In the genomic region with DNA sequence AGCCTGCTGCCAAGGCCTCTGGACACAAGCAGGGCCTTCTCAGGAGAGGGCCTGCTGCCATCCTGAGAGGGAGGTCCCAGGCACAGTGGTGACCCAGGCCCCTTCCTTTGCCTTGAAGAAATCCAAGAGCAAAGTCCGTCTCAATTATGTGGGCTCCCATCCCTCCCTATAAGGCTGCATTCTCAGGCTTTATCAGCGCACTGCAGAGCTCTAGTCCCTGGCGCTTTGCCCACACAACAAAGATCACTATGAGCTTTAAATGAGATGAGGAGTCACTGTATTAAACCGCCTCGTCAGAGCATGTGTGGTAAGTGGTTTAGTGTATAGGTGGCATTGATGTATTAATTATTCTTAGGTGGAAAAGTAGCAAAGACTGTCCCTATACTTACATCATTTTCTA, we compare ENCODE assay signal across 23 mouse cellular contexts.
DNase-seq lines count a peak whose midpoint lies in the region; ATAC-seq lines count a peak whose summit lies in the region.
"Had no signal": no experiment of that assay in that cellular context is flagged by ENCODE, and none has a peak within 500 bp of the region (broad histone marks: within the 10 kb centered on the region; RNA-seq: fewer than 3 reads in every experiment).

No protein-coding gene starts in this region.

- no peak overlapping the region for H3K9ac ChIP-seq in heart, embryonic 13.5 days
- no peak overlapping the region for H3K9ac ChIP-seq in liver, embryonic 11.5 days (ENCODE audit: low read depth, low read length)
- no peak overlapping the region for H3K9ac ChIP-seq in liver, embryonic 12.5 days
- H3K9ac ChIP-seq: embryonic facial prominence, embryonic 15.5 days; forebrain, embryonic 12.5 days; liver, embryonic 14.5 days had no signal

- H3K27ac ChIP-seq in heart, embryonic 13.5 days (replicated peaks), result peak overlapping the region; percentile 34
- H3K27ac ChIP-seq in liver, embryonic 11.5 days (ENCODE audit: low read depth, low read length), result no peak overlapping the region
- H3K27ac ChIP-seq in liver, embryonic 12.5 days, result no peak overlapping the region
- H3K27ac ChIP-seq: embryonic facial prominence, embryonic 15.5 days; liver, embryonic 14.5 days; midbrain, embryonic 10.5 days had no signal

- H3K4me3 ChIP-seq in heart, embryonic 13.5 days, result no peak overlapping the region
- H3K4me3 ChIP-seq in liver, embryonic 11.5 days (ENCODE audit: low read depth, low read length), result no peak overlapping the region
- H3K4me3 ChIP-seq in liver, embryonic 12.5 days, result no peak overlapping the region
- H3K4me3 ChIP-seq: embryonic facial prominence, embryonic 15.5 days; forebrain, embryonic 12.5 days; midbrain, embryonic 10.5 days had no signal

- peaks cover 33% of the 10 kb centered on the region for H3K4me1 ChIP-seq in heart, embryonic 13.5 days
- H3K4me1 ChIP-seq in liver, embryonic 11.5 days (replicated peaks; ENCODE audit: control insufficient read depth, insufficient read depth, low read length), result peaks cover 5% of the 10 kb centered on the region; the same call in 1 of the 2 replicates
- peaks cover 17% of the 10 kb centered on the region for H3K4me1 ChIP-seq in liver, embryonic 12.5 days
- H3K4me1 ChIP-seq: embryonic facial prominence, embryonic 15.5 days had no signal

- H3K9me3 ChIP-seq in heart, embryonic 13.5 days, result no peaks in the 10 kb centered on the region
- no peaks in the 10 kb centered on the region for H3K9me3 ChIP-seq in liver, embryonic 11.5 days (ENCODE audit: control insufficient read depth, low read length)
- no peaks in the 10 kb centered on the region for H3K9me3 ChIP-seq in liver, embryonic 12.5 days (replicated peaks)
- H3K9me3 ChIP-seq: embryonic facial prominence, embryonic 15.5 days; forebrain, embryonic 12.5 days; midbrain, embryonic 10.5 days had no signal

- H3K27me3 ChIP-seq in heart, embryonic 13.5 days (replicated peaks), result no peaks in the 10 kb centered on the region
- no peaks in the 10 kb centered on the region for H3K27me3 ChIP-seq in liver, embryonic 11.5 days (replicated peaks; ENCODE audit: control insufficient read depth, insufficient read depth, low read length)
- H3K27me3 ChIP-seq in liver, embryonic 12.5 days (replicated peaks), result no peaks in the 10 kb centered on the region
- H3K27me3 ChIP-seq: CH12.LX; embryonic facial prominence, embryonic 15.5 days; forebrain, embryonic 12.5 days; Patski had no signal

- no peak for DNase-seq in heart, adult 18-20 months
- peak; percentile 40 for DNase-seq in liver
- DNase-seq in liver, embryonic 11.5 days (ENCODE audit: low spot score), result no peak
- peak; percentile 78 for DNase-seq in MEL-GATA-1-ER (ENCODE audit: extremely low read depth, low read depth)
- DNase-seq in cerebellum, postnatal 10 days, result no peak
- DNase-seq: adrenal gland, postnatal 25 days; cerebellum, adult 9-11 months; embryo, embryonic 11 days; gastrocnemius, postnatal 36 days; layer of hippocampus, postnatal 36 days; left cerebral cortex, postnatal 4 days; lung, postnatal 14 days; retina, postnatal 1 day; thymus, adult 2 months had no signal

- H3K4me2 ChIP-seq in heart, embryonic 13.5 days, result no peak overlapping the region
- H3K4me2 ChIP-seq in liver, embryonic 11.5 days, result no peak overlapping the region
- H3K4me2 ChIP-seq in liver, embryonic 12.5 days, result no peak overlapping the region
- H3K4me2 ChIP-seq: embryonic facial prominence, embryonic 15.5 days; forebrain, embryonic 12.5 days had no signal

- WGBS in heart, embryonic 13.5 days, result 34% methylated on average over 5 of the region's 5 CpGs
- 68% methylated on average over 5 of the region's 5 CpGs for WGBS in liver, embryonic 11.5 days
- WGBS in liver, embryonic 12.5 days (ENCODE audit: insufficient replicate concordance), result 47% methylated on average over 5 of the region's 5 CpGs

- no peaks in the 10 kb centered on the region for H3K36me3 ChIP-seq in heart, embryonic 13.5 days
- H3K36me3 ChIP-seq in liver, embryonic 11.5 days (ENCODE audit: control insufficient read depth, insufficient read depth, low read length), result no peaks in the 10 kb centered on the region
- no peaks in the 10 kb centered on the region for H3K36me3 ChIP-seq in liver, embryonic 12.5 days
- H3K36me3 ChIP-seq: embryonic facial prominence, embryonic 15.5 days; forebrain, embryonic 12.5 days; midbrain, embryonic 10.5 days had no signal

- ATAC-seq in heart, embryonic 13.5 days (ENCODE audit: extremely low read depth, insufficient number of reproducible peaks, low FRiP score, low TSS enrichment), result no peak
- ATAC-seq in liver, embryonic 11.5 days (replicated peaks; ENCODE audit: low FRiP score), result no peak
- ATAC-seq in liver, embryonic 12.5 days, result peak; percentile 47; the same call in 1 of the 2 replicates
- ATAC-seq in cerebellum, adult (ENCODE audit: insufficient number of reproducible peaks, low FRiP score, low TSS enrichment), result no peak
- ATAC-seq: Patski had no signal

Comparison
In these comparisons a context has a peak if more than half of its experiments do, and no peak if none do; other contexts are left out.
1. DNase-seq: peak in liver (single experiment) and MEL-GATA-1-ER (single experiment); none in heart, adult 18-20 months (0 of 2), liver, embryonic 11.5 days (single experiment) and cerebellum, postnatal 10 days (0 of 2).